Mouse (Mus musculus) midbrain, postnatal 0 days (tissue): ENCODE results near the gene Chchd1. TPM values are rescaled to one million over a fixed set of nuclear protein-coding genes. Genes with fewer than 3 reads are reported as not detected.

ENCODE experiments used
- ATAC-seq: fragments of 200-750 bp; cut with Nextera tagmentation; 2 replicates; pipeline ENCODE4 v1.8.0; 2017; ENCODE audit warnings: moderate number of reproducible peaks, mild to moderate bottlenecking, moderate TSS enrichment, moderate library complexity; ENCODE audit not compliant: low FRiP score
- DNase-seq: peaks from one replicate; pipeline ENCODE4 v3.0.0-alpha.2; 2015; ENCODE audit warnings: low spot score
- H3K27ac ChIP-seq: fragments of 300-500 bp; sonication (generic); 2 replicates; pipeline ENCODE4 v1.5.1; 2014; ENCODE audit warnings: low read depth, mild to moderate bottlenecking, low read length, mixed read lengths
- H3K27me3 ChIP-seq: fragments of 300-500 bp; sonication (generic); 2 replicates; pipeline ENCODE4 v1.6.1; 2014; ENCODE audit warnings: low read length, control low read depth, mixed read lengths; ENCODE audit not compliant: insufficient read depth
- H3K36me3 ChIP-seq: fragments of 300-500 bp; sonication (generic); 2 replicates; pipeline ENCODE4 v1.6.1; 2014; ENCODE audit warnings: low read length, control low read depth, mixed read lengths; ENCODE audit not compliant: insufficient read depth
- H3K4me1 ChIP-seq: fragments of 300-500 bp; sonication (generic); 2 replicates; pipeline ENCODE4 v1.6.1; 2014; ENCODE audit warnings: mild to moderate bottlenecking, control low read depth, antibody characterized with exemption, low read length, mixed read lengths; ENCODE audit not compliant: insufficient read depth
- H3K4me2 ChIP-seq: fragments of 300-500 bp; sonication (generic); 2 replicates; pipeline ENCODE4 v1.6.1; 2014; ENCODE audit warnings: low read depth, mild to moderate bottlenecking, low read length, mixed read lengths; ENCODE audit not compliant: poor library complexity, severe bottlenecking
- H3K4me3 ChIP-seq: fragments of 300-500 bp; sonication (generic); 2 replicates; pipeline ENCODE4 v1.5.1; 2014; ENCODE audit warnings: low read depth, mild to moderate bottlenecking, low read length, moderate library complexity
- H3K9ac ChIP-seq: fragments of 300-500 bp; sonication (generic); replicated peaks from 2 replicates; pipeline ENCODE4 v1.6.1; 2014; ENCODE audit warnings: mild to moderate bottlenecking, low read length, moderate library complexity, mixed read lengths; ENCODE audit not compliant: poor library complexity, severe bottlenecking
- H3K9me3 ChIP-seq: fragments of 300-500 bp; sonication (generic); 2 replicates; pipeline ENCODE4 v1.6.1; 2016; ENCODE audit warnings: low read length, control low read depth
- CTCF ChIP-seq: IDR thresholded peaks from 2 replicates; pipeline ENCODE4 v1.5.1; 2016; ENCODE audit warnings: antibody characterized with exemption, mild to moderate bottlenecking
- WGBS: fragments of 180-500 bp; shearing (Covaris S2); extraction: QIAGEN DNeasy Blood & Tissue Kit; methylation state at CpG from one replicate; pipeline ENCODE4 v1.1.7; 2014; 5-methylcytosine and 5-hydroxymethylcytosine counted together
- polyA plus RNA-seq: library from polyadenylated mRNA; unstranded; fragments of >200 nt; fragmentation: Nextera tagmentation; extraction: Ambion mirVana; gene quantifications from 2 replicates; pipeline ENCODE4 v1.2.1, GENCODE M21; 2015
- total RNA-seq: library from RNA; depleted of rRNA; stranded (reverse); fragments of >200 nt; gene quantifications from 2 replicates; pipeline ENCODE4 v1.2.3, GENCODE M21; 2014

Chchd1 gene
- total and polyA plus RNA-seq, 2 experiments from 2014 or later, result 122 to 195 TPM

GRCm38 (mm10) chr14:20677906-20678305, 24.9 kb upstream of the Chchd1 start:
- Histone ChIP-seq H3K36me3 (peaks cover 54% of the 10 kb centered on the region), H3K4me1 (peaks cover 5% of the 10 kb centered on the region; the same call in 1 of the 2 replicates), H3K9me3 (no peaks in the 10 kb centered on the region), H3K27ac (no peak overlapping the region), H3K27me3 (no peaks in the 10 kb centered on the region), H3K4me3 (no peak overlapping the region), H3K9ac (no peak overlapping the region), H3K4me2 (no peak overlapping the region)
- 92% methylated on average over 4 of the region's 4 CpGs for WGBS
- ATAC-seq (no peak), DNase-seq (no peak)
- no peak for TF ChIP-seq CTCF

GRCm38 (mm10) chr14:20681742-20682141, 21.1 kb upstream of the Chchd1 start:
- Histone ChIP-seq H3K9me3 (no peaks in the 10 kb centered on the region), H3K27me3 (no peaks in the 10 kb centered on the region), H3K36me3 (peaks cover 82% of the 10 kb centered on the region), H3K9ac (no peak overlapping the region), H3K4me2 (no peak overlapping the region), H3K4me3 (no peak overlapping the region), H3K4me1 (no peaks in the 10 kb centered on the region), H3K27ac (no peak overlapping the region)
- TF ChIP-seq CTCF, result no peak
- WGBS, result 91% methylated on average over 2 of the region's 2 CpGs
- DNase-seq, result no peak
- no peak for ATAC-seq

GRCm38 (mm10) chr14:20682498-20682897, 20.3 kb upstream of the Chchd1 start:
- no peak for TF ChIP-seq CTCF
- 79% methylated on average over 3 of the region's 3 CpGs for WGBS
- no peak overlapping the region for H3K9ac ChIP-seq
- DNase-seq, result no peak
- H3K27me3 ChIP-seq, result no peaks in the 10 kb centered on the region
- no peaks in the 10 kb centered on the region for H3K4me1 ChIP-seq
- peaks cover 87% of the 10 kb centered on the region for H3K36me3 ChIP-seq
- H3K9me3 ChIP-seq, result no peaks in the 10 kb centered on the region
- H3K27ac ChIP-seq, result no peak overlapping the region
- H3K4me3 ChIP-seq, result no peak overlapping the region
- no peak for ATAC-seq
- H3K4me2 ChIP-seq, result no peak overlapping the region

- Histone ChIP-seq H3K4me1 (no peaks in the 10 kb centered on the region), H3K27me3 (no peaks in the 10 kb centered on the region), H3K36me3 (peaks cover 93% of the 10 kb centered on the region), H3K4me3 (no peak overlapping the region), H3K4me2 (no peak overlapping the region), H3K9me3 (no peaks in the 10 kb centered on the region), H3K27ac (no peak overlapping the region), H3K9ac (no peak overlapping the region)
- no peak for DNase-seq
- 98% methylated on average over 3 of the region's 3 CpGs for WGBS
- ATAC-seq, result no peak
- TF ChIP-seq CTCF, result no peak
Observed at GRCm38 (mm10) chr14:20686576-20686975, 16.2 kb upstream of the Chchd1 start.

GRCm38 (mm10) chr14:20689009-20689408, 13.8 kb upstream of the Chchd1 start:
- TF ChIP-seq CTCF, result no peak
- Histone ChIP-seq H3K9me3 (no peaks in the 10 kb centered on the region), H3K27ac (no peak overlapping the region), H3K9ac (no peak overlapping the region), H3K4me2 (no peak overlapping the region), H3K27me3 (no peaks in the 10 kb centered on the region), H3K4me3 (no peak overlapping the region), H3K4me1 (no peaks in the 10 kb centered on the region), H3K36me3 (peaks cover 89% of the 10 kb centered on the region)
- 99% methylated on average over 2 of the region's 2 CpGs for WGBS
- ATAC-seq (no peak), DNase-seq (no peak)

- Histone ChIP-seq H3K9me3 (no peaks in the 10 kb centered on the region), H3K4me1 (peaks cover 7% of the 10 kb centered on the region; the same call in 1 of the 2 replicates), H3K36me3 (peaks cover 62% of the 10 kb centered on the region), H3K9ac (no peak overlapping the region), H3K27me3 (no peaks in the 10 kb centered on the region), H3K27ac (no peak overlapping the region), H3K4me2 (no peak overlapping the region), H3K4me3 (no peak overlapping the region)
- DNase-seq (no peak), ATAC-seq (no peak)
- WGBS, result 91% methylated on average over 6 of the region's 6 CpGs
- no peak for TF ChIP-seq CTCF
Observed at GRCm38 (mm10) chr14:20691772-20692171, 11.0 kb upstream of the Chchd1 start.
